Mouse (Mus musculus) embryonic fibroblast, embryonic 13.5 days (primary cell): ENCODE measurements around the gene Abhd8. TPM values are rescaled to one million over a fixed set of nuclear protein-coding genes. Genes with fewer than 3 reads are reported as not detected.

Experiments
- H3K27ac ChIP-seq: 2 replicates; pipeline ENCODE4 v1.5.1; 2012; ENCODE audit warnings: low read length, control low read depth, inconsistent platforms; ENCODE audit not compliant: insufficient read depth
- H3K4me1 ChIP-seq: 2 replicates; pipeline ENCODE4 v1.6.1; 2011; ENCODE audit warnings: low read length; ENCODE audit not compliant: control insufficient read depth, insufficient read depth
- H3K4me3 ChIP-seq: 2 replicates; pipeline ENCODE4 v1.5.1; 2011; ENCODE audit warnings: mild to moderate bottlenecking, control low read depth, low read length; ENCODE audit not compliant: insufficient read depth
- CTCF ChIP-seq: IDR thresholded peaks from 2 replicates; pipeline ENCODE4 v1.5.1; 2011; ENCODE audit warnings: mild to moderate bottlenecking, control low read depth, low read length, moderate library complexity, borderline replicate concordance; ENCODE audit not compliant: insufficient read depth
- POLR2A ChIP-seq: IDR thresholded peaks from 2 replicates; pipeline ENCODE4 v1.6.1; 2011; ENCODE audit warnings: low read depth, mild to moderate bottlenecking, control low read depth, low read length, moderate library complexity
- polyA plus RNA-seq: library from polyadenylated mRNA; stranded (reverse); fragments of >200 nt; gene quantifications from 2 replicates; pipeline ENCODE4 v1.2.4, GENCODE M21; 2011; ENCODE audit warnings: low read depth; ENCODE audit not compliant: missing spikeins, insufficient read length

Gene Abhd8
- polyA plus RNA-seq, 1 experiment = 20.9 TPM

DNA sequence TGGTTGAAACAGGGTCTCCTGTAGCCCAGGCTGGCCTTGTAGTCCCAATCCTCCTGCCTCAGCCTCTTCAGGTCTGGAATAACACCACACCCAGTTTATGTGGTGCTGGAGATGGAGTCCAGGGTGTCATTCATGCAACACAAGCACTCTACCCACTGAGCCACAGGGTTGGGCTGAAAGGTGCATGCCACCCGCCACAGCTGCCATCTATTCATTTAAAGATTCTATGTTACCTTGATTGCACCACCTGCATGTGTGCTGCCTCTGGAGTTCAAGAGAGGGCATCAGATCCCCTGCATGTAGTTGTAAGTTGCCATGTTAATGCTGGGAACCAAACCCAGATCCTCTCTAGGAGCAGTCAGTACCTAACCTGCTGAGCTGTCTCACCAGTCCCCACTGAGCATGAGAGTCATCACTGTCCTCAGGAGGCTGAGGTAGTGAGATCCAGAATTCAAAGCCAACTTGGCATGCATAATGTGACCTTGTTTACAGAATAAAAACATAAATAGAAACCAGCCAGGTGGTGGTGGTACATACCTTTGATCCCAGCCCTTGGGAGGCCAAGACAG, 33.7 kb upstream of the Abhd8 start:
- no peak for TF ChIP-seq POLR2A
- TF ChIP-seq CTCF = no peak
- peaks cover 12% of the 10 kb centered on the region for H3K4me1 ChIP-seq
- H3K4me3 ChIP-seq = no peak overlapping the region
- no peak overlapping the region for H3K27ac ChIP-seq

DNA sequence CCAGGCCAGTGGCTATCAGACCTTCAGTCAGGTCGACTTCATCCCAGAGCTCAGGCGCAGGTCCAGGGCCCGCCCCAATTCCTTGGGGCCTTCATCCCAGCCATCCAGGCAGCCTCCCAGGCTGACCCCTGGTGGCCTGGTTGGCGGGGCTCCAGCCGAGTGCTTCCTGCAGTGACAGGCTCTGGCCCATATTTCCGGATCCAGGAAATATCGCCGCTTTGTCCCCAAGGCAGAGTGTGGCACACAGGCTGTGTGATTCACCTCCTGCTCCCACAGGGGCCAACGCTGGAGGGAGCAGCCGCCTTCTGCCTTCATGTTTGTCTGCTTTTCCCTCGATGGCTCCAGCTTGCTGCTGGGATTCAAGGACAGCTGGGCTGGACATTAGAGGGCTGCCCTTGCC, 33.0 kb upstream of the Abhd8 start:
- Histone ChIP-seq H3K27ac (peak overlapping the region; percentile 55), H3K4me3 (no peak overlapping the region), H3K4me1 (peaks cover 12% of the 10 kb centered on the region)
- TF ChIP-seq POLR2A = no peak
- TF ChIP-seq CTCF = no peak

DNA sequence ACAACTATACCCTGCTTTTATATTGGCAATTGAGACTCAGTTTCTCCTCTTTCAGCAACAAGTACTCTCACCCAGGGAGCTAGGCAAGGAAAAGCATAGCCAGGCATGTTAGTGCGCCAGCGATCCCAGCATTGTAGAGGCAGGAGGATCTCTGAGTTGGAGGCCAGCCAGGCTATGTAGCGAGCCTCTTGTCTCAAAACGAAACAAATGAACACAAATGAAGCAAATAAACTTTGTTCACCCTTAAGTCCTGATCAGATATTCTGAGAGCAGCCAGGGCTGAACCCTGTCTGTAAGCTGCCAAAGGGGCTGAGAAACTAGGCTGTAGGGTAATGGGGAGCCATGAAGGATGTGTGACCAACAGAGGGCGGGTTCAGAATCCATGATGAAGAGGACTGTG, 32.4 kb upstream of the Abhd8 start:
- peak overlapping the region; percentile 55 for H3K27ac ChIP-seq
- H3K4me1 ChIP-seq = peaks cover 12% of the 10 kb centered on the region
- TF ChIP-seq POLR2A = no peak
- no peak for TF ChIP-seq CTCF
- no peak overlapping the region for H3K4me3 ChIP-seq

GRCm38 (mm10) chr8:71495039-71495438, 31.6 kb upstream of the Abhd8 start:
- Histone ChIP-seq H3K4me3 (no peak overlapping the region), H3K4me1 (peaks cover 12% of the 10 kb centered on the region), H3K27ac (no peak overlapping the region; the same call in 1 of the 2 replicates)
- no peak for TF ChIP-seq POLR2A
- TF ChIP-seq CTCF = peak; percentile 72; the same call in 1 of the 2 replicates

DNA sequence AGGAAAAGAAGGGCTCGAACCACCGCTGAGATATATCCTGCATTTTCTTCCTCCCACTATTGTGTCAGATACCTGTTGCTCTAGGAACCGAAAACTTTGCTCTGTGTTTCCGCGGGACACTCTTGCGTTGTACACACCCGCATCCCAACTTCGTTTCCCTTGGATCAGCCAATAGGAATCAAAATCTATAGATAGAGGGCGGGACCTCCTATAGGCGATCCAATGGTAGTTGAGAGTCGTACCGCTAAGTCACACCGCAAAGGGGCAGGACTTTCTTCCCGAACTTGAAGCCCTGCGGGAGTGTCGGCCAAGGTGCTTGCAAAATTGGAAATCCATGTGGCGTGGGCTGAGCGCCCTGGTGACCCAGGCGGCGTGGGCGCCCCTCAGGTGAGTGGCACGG, 25.0 kb upstream of the Abhd8 start:
- Histone ChIP-seq H3K4me1 (peaks cover 5% of the 10 kb centered on the region), H3K27ac (peak overlapping the region; percentile 96), H3K4me3 (peak overlapping the region; percentile 74)
- TF ChIP-seq CTCF = no peak
- TF ChIP-seq POLR2A = peak; percentile 73

DNA sequence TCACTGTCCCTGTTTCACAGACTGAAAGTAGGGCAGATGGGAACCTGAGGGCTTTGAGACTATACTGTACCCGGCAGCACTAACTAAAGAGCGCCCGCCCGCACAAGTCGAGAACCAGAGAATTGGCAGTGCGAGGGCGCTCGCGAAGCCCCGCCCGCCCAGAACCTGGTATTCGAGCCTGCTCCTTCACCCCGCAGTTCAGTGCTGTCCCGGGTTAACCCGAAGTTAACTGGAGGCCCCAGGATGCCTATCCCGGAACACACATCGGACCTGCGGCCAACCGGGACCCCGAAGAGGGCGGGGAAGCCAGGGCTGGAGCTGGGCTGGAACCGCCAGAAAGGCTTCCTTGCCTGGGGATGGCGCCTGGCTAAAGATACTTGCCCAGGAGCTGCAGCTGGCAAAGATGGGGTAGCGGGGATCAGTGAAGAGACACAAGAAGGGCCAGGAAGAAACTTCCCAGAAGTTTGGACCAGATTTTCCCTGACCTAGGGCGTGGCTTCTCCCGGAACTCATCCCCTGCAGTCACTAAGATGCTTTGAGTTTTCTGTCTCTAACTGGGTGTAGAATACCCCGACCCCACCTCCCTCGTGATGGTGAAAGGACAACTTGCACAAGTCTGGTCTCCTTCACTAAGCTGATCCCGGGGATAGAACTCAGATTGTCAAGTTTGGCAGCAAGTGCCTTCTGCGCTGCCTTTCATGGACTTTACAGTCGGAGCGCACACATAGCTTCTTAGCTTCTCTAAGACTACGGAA, 24.4 kb upstream of the Abhd8 start, which contains the start of gene Gtpbp3:
Gtpbp3 (plus strand) TSS at position 413 of the 755 bp plus-strand sequence.
- peak within 1 kb of the TSS; percentile 96 for H3K27ac ChIP-seq
- TF ChIP-seq POLR2A (peak; percentile 77), CTCF (no peak)
- H3K4me3 ChIP-seq = peak within 1 kb of the TSS; percentile 74
- H3K4me1 ChIP-seq = peaks cover 5% of the 10 kb centered on the region

- H3K4me3 ChIP-seq = 0 out of 2 replicates have a peak overlapping the region, but pooled peaks have one; percentile 4
- H3K27ac ChIP-seq = no peak overlapping the region
- no peak for TF ChIP-seq POLR2A
- TF ChIP-seq CTCF = no peak
- peaks cover 5% of the 10 kb centered on the region for H3K4me1 ChIP-seq
Observed at GRCm38 (mm10) chr8:71486136-71486529, 22.7 kb upstream of the Abhd8 start.

DNA sequence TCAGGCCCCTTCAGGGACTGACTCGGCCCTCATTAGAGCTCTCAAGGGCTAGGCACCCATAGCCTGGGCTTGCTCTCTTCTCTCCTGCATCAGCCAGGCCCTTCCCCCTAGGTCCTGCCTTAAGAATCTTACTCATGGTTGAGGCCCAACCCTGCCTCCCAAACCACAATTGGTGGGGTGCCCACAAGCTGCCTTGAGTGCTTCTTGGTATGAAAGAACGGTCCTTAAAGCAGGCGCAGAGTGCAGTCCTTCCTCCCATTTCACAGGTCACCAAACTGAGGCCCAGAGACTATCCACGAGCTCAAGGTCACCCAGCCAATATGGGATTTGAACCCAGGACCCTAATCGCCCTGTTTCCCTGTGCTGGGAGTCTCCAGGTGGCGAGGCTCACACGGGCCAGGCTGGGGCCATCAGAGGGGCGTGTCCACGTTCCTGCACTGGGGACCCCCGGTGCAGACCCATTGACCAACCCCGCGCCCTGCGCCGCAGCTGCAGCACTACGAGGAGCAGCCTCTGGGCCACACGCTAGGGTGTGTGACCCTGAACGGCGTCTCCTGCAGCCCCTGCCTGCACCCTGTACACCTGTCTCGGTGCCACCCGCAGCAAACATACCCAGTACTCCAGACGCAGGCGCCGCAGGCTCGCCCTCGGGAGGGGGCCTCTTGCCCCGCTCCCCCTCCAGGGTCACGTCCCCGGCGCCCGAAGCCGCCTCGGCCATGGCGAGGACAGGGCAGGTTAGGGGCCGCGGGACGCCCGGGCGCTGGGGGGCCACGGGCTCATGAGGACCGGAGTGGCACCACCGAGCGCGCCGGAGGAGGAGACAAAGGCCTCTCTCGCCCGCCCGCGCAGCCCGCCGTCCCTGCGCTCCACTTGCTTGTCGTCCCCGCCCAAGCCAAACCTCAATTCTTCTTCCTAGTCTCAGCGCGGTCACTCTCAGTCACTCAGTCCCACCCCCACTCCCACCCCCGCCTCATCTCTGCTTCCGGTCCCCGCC, 22.0 kb upstream of the Abhd8 start, which contains the start of gene Ano8:
Ano8 (minus strand) TSS at position 822 of the 994 bp plus-strand sequence.
- TF ChIP-seq POLR2A (peak; percentile 61), CTCF (no peak)
- Histone ChIP-seq H3K4me3 (peak within 1 kb of the TSS; percentile 72), H3K4me1 (peaks cover 5% of the 10 kb centered on the region), H3K27ac (peak within 1 kb of the TSS; percentile 11; the same call in 1 of the 2 replicates)

DNA sequence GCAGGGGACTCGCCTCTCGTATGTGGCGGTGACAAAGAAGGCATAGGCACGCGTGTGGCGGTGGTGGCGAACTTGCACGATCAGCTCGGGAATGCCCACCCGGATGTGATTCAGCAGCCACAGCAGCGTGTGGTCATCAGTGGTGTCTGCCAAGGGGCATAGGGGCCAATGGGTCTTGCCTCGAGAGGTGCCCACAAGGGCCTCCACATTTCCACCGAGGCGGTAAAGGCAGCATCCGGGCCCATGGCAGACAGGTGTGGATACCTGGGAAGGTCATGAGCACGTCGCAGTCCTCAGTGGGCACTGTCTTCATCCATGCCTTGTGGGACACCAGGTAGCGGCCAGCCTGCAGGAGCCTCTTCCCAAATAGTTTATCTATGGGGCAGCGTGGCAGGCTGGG, 21.3 kb upstream of the Abhd8 start:
- no peak for TF ChIP-seq CTCF
- no peak for TF ChIP-seq POLR2A
- H3K4me1 ChIP-seq = peaks cover 3% of the 10 kb centered on the region
- no peak overlapping the region; the same call in 1 of the 2 replicates for H3K4me3 ChIP-seq
- no peak overlapping the region for H3K27ac ChIP-seq
